Mouse (Mus musculus) brain, adult 2 months (tissue): ENCODE measurements at regions not wholly inside any gene's neighbourhood (a gene's known extent, or its start where the extent isn't known, plus 50 kb on each side); places are given as distances from the start of the nearest gene placed in this dataset.
"Not testable (repeated sequence)": the region's sequence is repeated elsewhere in the genome, so short reads cannot be mapped to it uniquely, and the experiment has no call there.

Source experiments
- DNase-seq: peaks from one replicate; pipeline ENCODE4 v3.0.0; 2011; ENCODE audit warnings: low read depth, low spot score

DNA sequence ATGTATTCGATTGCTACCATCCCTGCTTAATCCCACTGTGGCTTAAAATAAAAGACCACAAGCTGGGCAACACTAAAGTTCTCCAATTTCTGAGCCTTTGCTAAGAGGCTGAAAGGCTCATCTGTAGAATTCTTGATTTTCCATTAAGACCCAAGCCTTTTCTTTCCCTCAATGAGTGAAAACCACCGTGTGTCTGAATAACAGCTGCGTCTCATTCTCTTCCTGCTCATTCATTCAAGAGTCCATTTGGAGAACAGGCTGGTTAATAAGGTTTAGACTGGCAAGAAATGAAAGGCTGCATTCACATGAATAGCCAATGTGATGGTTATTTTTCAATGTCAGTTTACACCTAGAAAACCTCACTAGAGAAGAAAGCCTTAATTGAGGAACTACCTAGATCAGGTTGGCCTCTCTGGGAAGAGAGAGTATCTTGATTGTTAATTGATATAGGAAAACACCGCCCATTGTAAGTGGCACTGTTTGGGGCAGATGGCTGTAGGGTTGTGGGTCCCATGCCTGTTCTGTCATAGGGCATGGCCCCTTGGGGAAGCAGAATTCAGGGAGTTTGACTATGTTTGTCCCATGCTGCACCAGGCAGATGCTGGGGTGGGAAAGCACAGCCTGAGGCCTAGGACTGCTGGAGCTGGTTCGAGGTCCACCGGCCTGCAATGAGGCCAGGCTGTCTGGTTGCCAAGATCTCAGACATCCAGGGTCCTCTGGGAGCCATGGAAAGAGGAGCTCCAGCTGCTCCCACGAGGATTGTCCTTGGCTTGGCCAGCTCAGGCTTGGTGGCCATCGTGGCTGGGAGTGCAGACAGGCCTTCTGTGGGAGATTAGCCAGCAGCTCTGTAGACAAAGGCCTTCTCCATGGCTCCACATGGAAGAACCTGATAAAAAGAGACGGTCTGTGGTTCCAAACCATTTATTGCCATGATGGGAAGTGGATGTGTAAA is 161.3 kb upstream of the Castor2 start:
- DNase-seq = no peak

DNA sequence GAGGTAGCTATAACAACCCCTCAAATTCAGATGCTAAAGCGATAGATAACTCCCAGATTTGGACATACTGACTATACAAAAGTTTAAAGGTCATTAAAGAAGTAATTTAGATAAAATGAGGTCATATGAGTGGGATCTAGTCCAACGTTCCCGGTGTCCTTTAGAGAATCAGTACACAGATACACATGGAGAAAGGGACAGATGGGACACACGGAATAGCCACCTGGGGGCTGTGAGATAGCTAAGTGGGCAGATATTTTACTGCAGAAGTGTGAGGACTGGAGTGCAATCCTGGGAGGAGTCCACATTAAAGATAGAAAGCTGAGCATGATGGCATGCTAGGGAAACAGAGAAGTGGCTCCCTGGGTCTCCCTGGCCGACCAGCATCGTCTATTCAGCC is 164.1 kb upstream of the Castor2 start:
- peak; percentile 79 for DNase-seq

DNA sequence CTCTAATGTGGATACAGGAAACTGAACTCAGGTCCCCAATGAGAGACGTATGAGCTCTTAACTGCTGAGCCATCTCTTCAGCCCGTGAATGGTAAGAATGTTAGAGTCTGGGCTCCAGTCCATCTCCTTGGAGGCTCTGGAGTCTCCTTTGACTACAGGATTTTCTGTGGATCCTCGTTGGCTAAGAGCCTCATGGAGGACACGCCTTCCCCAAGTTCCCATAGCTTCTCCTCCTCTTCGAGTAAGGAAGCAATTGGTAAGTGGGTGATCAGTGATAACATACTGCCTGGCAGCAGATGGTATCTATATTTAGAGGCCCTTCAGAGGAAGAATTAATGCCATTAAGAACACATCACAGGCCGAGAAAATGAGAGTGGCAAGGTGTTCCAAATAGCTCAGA is 164.5 kb upstream of the Castor2 start:
- DNase-seq = peak; percentile 88

DNA sequence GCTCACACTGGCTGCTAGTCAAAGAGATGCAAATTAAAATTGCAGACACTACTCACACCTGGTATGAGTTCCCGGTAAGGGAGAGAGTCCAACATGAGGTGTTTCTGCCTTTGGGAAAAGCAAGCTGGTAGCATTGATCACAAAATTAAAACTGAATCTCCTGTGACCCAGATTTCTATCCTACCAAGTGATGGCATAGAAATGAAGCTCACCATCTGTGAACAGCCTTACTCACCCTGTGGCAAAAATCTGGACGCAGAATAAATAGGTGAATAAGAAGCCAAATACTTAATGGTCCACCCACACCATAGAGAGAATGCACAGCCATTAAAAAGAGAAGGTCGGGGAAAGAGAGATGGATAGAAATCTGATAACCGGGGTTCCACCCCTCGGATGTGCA is 169.4 kb upstream of the Castor2 start:
- DNase-seq = peak; percentile 92

DNA sequence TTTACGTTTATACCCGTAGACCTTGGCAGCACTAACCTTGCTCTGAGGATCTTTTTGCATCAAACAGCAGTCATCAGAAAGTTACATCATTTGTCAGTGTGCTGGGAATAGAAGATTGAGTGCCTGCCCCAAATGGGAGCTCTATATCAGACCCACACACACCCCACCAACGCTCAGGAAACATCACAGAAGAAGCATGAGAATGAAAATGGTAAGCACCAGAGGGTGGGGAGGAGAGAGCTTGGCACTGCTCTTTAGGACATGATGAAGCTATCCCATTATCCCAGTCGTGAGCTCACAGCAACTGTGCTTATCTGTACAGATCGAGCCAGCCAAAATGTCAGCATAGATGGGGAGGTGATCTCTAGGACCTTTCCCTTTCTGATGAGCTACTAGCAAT is 172.5 kb upstream of the Castor2 start:
- peak; percentile 73 for DNase-seq

DNA sequence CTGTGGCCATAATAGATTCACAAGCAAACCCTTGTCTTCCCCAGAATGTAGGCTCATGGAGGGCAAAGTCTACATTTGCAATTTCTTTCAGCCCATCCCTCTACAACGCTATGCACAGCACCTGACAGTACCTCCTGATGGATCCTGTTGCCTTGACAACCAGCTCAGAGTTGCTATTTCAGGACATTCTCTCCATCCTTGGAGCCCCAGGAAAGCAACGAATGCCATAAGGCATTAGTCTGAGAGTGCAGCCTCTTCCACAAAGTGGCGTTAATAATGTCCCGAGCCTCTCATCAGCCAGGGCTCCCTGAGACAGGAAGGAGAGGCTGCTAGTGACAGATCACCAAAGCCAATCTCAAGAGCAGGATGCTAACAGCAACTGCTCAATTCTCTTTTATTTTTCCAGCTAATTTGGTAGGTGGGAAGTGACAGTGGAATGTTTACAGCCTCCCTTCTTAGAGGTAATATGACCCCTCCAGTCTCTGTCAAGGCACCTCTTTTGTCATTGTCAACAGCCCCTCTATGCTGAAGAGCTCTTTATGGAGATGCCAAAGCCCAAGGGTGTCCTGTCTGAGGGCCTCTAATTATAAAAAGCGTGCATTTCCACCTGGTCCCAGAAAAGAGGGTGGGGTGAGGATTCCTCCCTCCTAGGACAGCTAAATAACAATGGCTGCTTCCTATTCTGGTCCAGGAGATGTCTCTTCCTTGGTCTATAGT is 174.2 kb upstream of the Castor2 start:
- peak; percentile 95 for DNase-seq

DNA sequence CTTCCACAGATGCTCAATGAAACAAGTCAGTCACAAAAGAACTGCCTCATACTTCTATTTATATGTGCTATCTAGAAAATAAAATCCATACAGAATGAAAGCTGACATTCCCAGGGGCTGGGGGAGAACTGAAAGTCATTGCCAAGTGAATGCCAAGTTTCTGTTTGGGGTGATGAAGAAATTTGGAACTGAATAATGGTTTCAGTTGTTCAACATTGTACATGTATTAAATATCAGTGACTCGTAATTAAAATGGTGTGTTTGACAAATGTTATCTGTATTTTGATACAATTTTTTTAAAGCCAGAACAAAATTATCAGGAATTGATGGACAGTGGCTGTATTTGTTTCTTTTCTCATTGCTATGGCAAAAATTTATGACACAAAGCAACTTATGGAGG is 177.3 kb upstream of the Castor2 start:
- DNase-seq = no peak

DNA sequence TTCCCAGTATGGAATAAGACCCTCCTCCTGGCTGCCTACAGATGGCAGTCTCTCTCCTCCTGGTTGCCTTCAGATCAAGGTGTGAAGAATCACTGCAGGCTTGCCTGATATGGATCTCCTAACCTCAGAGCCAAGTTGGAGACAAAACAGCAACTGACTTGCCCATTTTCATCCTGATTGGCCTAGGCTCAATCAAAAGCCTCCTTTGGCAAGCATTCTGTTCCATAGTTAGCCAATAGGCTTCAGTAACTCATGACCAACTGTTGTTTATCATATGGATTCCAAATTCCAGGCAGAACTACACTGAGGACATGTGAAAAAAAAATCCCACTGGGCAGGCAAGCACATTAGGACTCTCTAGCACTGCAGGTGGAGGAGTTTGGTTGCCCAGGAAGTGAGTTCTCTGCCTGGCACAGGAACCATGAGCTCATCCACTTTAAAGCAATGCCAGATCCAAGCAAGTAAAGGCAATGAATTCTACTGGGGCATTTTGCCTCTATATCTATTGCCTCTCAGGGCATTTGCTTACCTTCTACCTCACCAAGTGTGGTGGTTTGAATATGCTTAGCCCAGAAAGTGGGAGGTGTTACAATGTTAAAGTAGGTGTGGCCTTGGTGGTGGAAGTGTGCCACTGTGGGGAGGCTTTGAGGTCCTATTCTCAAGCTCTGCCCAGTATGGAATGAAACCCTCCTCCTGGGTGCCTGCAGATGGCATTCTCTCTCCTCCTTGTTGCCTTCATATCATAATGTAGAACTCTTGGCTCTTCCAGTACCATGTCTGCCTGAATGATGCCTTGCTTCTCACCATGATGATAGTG is 183.6 kb upstream of the Castor2 start:
- peak; percentile 93 for DNase-seq

DNA sequence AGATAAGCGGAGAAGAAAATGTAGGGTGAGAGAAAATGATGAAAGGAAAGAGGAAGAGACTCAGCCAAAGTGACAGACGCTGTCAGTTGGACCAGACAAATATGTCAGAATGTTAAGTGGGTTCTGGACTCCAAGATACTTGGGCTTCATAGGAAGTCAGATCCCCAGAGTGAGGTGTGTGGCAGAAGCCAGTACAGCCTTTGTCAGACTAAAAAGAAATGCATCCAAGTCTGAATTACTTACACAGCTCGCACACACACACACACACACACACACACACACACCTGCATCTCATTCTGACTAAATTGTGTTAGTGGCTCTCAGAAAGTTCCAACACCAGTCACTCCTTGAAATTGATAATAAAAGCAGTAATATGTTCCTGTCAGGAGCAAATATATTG is 192.1 kb upstream of the Castor2 start:
- DNase-seq = no peak

DNA sequence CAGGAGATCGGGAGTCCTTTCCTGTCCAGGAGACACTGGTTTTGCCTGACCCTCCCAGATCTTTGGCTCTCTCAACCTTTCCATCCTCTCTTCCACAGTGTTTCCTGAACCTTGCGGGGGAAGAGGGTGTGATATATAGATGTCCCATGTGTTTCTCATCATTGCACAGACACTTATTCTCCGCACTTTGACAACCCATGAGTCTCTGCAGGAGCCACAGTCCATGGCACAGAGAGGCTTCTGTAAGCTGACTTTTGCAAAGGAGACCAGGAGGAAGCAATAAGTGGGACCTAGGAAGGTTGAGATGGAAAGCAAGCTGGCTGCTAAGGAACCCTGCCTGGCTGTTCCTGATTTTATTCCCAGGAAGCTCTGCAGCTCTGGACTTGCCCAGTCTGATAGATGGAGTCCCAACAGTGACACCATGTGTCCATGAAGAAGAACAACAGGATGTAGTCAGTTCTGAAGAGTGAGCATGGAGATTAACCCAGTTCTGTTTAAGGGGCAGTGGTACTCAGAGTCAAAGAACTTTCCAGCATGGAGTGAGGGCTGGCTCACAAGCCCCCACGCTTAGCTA is 201.4 kb upstream of the Castor2 start:
- peak; percentile 90 for DNase-seq

DNA sequence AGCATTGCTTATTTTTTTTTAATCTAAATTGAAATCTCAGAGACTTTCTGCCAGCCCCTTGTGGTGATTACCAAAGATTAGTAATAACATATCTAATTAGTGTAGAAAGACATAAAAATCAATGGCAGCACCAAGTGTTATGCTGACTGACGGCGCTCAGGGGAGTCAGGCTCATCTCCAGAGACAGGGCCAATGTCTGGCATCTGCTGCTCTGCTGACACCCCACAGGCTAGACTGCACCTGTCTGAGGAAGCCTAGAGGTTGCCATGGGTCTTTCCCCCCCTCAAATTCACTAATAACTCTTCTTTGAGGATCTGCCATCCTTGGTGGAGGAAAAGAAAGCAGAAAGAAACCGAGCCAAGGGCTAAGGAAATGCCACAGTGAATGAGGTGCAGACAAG is 208.8 kb upstream of the Castor2 start:
- no peak for DNase-seq

DNA sequence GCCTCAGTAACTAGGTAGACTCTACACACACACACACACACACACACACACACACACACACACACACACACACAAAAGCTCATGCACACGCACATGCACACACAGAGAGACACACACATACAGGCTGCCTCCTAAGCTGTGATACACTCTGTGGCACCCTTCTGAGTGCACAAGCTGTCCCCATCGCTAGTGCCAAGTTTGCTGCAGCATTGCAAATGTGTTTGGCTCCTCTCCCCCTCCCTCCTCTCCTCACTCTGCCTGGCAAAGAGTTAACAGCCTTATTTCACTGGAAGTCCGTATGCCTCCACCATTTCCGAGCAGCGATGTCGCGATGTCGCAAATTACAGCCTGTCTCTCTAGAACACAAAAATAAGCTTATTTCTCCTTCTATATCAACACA is 209.7 kb upstream of the Castor2 start:
- peak; percentile 99 for DNase-seq

DNA sequence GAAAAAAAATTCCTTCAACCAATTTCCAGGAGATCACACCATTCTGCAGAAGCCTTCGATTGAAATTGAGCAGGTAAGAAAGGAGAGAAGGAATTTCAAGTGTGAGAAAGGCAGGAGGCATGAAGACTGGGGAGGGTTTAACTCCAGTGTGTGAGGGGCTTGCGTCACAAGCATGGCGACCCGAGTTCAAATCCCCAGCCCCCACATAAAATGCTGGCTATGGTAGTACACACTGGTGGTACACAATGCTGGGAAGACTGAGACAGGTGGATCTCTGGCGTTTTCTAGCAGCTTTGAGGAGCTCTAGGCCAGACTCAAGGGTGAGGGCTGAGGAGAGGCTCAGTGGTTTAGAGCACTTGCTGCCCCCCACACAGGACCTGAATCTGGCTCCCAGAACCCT is 214.0 kb upstream of the Castor2 start:
- no peak for DNase-seq

DNA sequence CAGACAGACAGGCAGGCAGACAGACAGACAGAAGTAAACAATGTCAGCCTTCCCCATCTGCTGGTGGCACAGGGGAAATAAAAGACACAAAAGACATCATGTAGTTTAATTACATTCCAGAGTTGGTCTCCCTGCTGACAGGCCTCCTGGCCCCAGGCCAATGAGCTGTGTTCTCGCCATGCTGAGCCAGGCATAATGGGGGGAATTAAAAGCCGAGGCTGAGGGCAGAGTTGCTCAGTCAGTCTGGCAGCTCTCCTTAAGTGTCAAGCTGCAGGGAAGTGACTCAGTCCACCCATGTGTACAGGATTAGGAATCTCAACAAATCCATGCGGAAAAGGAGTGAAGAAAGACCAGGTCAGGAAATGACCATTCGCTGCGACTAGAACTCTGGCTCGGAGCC is 214.5 kb upstream of the Castor2 start:
- peak; percentile 91 for DNase-seq

DNA sequence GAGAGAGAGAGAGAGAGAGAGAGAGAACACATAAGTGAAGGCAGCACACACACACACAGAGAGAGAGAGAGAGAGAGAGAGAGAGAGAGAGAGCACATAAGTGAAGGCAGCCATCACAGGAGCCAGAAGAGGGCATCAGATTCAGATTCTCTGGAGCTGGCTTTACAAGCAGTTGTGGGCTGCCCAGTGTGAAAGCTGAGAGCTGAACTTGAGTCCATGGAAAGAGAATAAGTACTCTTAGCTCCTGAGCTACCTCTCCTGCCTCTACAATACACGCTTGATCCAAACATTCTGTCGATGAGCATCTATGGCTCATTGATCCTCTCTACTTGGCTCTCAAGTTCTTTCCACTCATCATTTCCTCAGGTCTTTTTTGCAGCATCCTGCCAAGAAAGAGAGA is 214.9 kb upstream of the Castor2 start:
- DNase-seq = peak; percentile 60

DNA sequence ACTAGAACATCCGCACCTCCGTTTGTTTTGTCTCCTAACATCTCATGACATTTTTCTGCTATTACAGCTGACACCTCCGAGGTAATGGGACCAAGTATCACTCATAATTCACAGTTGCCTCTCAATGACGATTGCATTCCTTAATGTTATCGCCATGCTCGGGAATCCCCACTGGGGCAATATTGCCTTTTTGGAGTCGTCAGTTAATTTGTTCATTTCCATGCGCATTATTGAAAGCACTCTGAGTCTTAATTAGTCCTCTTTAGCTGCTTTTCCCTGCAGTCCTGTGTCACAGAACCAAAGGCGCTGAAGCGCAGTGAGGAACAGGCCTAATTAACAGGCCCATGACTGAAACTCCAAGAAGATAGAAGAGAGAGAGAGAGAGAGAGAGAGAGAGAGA is 255.0 kb upstream of the Castor2 start:
- DNase-seq = no peak

DNA sequence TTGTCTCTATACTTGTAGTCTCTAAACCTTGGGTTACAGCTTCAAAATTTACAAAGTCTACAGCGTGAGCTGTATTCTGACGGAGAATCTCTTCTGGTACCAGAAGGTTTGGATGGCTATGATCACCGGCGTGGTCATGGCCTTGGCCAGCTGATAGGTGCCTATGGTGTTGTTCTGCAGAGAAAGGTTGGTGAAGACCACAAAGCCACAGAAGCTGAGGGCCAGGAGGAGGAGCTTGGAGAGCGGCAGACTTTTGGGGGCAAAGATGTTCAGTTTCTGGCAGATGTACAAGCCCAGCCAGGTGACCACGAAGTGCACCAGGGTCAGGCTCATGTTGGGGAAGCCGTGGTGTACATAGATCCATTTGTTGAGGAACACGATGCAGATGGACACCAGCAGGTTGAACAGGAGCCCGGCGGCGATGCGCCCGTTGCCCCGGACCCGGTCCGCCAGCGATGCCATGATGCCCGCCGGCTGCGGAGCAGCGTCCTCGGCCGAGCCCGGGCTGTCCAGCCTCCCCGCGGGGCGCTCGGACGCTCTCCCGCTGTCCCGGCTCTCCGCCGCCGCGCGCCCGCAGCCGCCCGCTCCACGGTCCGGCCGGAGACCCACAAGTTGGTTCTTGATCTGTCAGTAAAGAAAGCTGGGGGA is 257.3 kb upstream of the Castor2 start:
- DNase-seq = not testable (repeated sequence)

DNA sequence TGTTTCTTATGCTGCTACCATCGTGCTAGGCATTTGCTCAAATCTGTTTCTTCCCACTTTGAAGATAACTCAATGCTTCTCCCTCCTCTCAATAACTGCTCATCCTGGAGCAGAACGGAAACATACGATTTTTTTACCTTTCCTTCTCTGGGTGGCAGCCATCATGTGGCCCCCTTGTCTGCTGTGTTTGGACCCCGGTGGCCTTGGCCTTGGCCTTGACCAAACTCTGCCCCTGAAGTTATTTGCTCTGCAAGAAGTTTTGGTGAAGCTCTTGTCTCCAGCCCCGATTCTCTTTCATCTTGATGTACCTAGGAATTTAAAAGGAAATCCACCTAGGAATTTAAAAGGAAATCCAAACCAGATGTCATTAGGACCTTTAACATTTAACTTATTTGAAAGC is 261.2 kb upstream of the Castor2 start:
- no peak for DNase-seq

DNA sequence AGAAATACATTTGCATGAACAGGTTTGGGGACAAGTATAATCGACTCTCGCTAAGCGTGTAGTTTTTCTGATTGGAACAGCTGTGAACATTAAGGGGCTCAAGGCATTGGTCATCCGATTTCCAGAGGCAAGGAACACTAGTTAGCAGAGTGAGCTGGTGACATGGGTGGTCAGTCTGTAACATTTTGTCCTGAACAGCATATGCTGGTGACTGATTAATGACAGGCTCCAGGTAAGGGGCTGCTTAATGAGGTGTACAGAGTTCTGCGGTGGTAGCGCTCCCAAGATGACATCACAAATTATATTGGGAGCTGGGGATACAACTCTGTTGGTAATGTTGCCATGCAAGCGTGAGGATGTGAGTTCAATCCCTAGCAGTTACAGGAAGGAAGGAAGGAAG is 266.3 kb upstream of the Castor2 start:
- DNase-seq = no peak

DNA sequence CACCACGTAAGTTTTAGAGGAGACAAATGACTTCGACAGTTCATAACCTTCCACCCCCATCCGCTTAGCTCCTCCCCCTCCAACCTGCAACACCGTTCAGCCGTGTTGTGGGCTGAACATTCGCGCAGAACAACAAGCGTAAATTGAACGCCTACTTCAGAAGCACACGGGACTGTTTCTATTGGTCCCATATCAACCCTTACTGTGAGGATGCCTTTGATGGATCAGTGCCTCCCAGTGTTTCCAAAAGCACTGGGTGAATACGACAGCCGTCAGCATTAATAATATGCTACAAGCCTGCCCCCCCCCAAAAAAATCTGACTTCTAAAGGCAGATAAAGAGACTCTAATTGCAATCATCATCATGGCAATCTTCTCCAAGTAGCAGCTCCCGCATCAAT is 271.3 kb upstream of the Castor2 start:
- DNase-seq = no peak

DNA sequence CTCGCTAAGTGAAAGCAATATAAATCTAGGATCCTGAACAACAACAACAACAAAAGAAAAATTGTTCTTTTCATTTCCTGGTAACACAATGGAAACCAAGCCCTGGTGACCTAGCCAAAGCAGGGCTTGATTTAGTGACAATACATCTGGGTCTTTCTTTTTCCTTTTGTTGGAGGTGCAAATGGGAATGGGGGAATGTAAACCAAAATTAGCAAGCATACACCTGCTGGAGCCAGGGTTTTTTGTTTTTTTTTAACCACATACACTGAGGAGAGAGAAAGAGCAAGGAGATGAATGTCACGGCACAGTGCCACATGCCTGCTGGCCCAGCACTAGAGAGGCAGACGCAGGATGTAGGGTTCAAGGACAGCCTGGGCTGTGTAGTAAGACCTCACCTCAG is 275.6 kb upstream of the Castor2 start:
- DNase-seq = no peak
